ENCODE assay signal across 8 mouse cellular contexts in the genomic region with DNA sequence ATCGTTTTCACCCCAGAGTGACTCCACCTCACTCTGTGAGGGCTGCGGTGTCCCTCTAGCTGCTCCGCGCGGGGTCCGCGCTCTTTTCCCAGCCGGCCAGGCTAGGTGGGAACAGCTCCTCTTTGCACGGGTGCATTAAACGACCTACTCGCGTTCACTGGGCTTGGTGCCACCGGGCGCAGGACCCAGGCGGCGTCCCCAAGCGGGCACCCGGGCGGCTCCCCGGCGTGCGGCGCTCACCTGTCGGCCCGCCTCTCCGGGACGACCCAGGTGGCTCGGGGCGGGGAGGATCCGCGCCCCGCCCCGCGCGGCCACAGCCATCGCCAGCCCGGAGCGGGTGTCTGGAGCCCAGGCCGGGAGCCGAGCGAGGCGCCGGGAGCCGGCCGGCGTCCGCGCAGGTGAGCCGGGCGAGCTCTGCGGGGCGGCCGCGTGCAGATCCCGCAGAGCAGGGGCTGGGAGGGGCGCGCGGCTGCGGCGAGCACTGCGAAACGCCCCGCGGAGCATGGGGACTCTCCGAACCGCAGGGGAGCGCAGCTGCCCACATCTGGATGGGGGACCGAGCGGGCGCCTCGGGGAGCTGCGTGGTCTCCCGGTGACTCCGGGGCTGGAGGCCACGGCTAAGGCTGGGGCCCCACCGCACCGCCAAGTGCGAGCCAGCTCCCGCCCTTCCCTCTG. TPM values are rescaled to one million over a fixed set of nuclear protein-coding genes. Genes with fewer than 3 reads are reported as not detected.
DNase-seq lines count a peak whose midpoint lies in the region; ATAC-seq lines count a peak whose summit lies in the region.

Lypd6b (plus strand) TSS at position 313 of the 675 bp plus-strand sequence.

- DNase-seq in left cerebral cortex, postnatal 14 days (ENCODE audit: low spot score in 2 of 2): no peak
- DNase-seq in left cerebral cortex, adult 11 months (ENCODE audit: low spot score): no peak
- peak; percentile 45 to 68 for DNase-seq in kidney, postnatal 4 days
- no peak for DNase-seq in MN1 (ENCODE audit: low spot score)
- DNase-seq in spleen, adult 18-20 months: no peak

- H3K4me3 ChIP-seq in brown adipose tissue, adult 24 weeks (ENCODE audit: insufficient read depth, low read depth, low read length): peak within 1 kb of the TSS; percentile 42
- H3K4me3 ChIP-seq in heart, embryonic 16.5 days (ENCODE audit: low read length): peak within 1 kb of the TSS; percentile 71
- H3K4me3 ChIP-seq in midbrain, embryonic 12.5 days: peak within 1 kb of the TSS; percentile 70

- H3K27me3 ChIP-seq in heart, embryonic 16.5 days (ENCODE audit: control insufficient read depth, insufficient read depth, low read length): peaks cover 34% of the 10 kb centered on the region
- peaks cover 53% of the 10 kb centered on the region for H3K27me3 ChIP-seq in midbrain, embryonic 12.5 days

- H3K36me3 ChIP-seq in heart, embryonic 16.5 days (ENCODE audit: control insufficient read depth, insufficient read depth): no peaks in the 10 kb centered on the region
- no peaks in the 10 kb centered on the region for H3K36me3 ChIP-seq in midbrain, embryonic 12.5 days

- WGBS in heart, embryonic 16.5 days: under 1% methylated on average over 79 of the region's 79 CpGs
- WGBS in midbrain, embryonic 12.5 days: under 1% methylated on average over 78 of the region's 79 CpGs

- no peak within 1 kb of the TSS for H3K27ac ChIP-seq in brown adipose tissue, adult 24 weeks (replicated peaks; ENCODE audit: low read depth, low read length)
- no peak within 1 kb of the TSS for H3K27ac ChIP-seq in heart, embryonic 16.5 days (ENCODE audit: low read length)
- no peak within 1 kb of the TSS for H3K27ac ChIP-seq in midbrain, embryonic 12.5 days (replicated peaks)

- H3K4me1 ChIP-seq in brown adipose tissue, adult 24 weeks (ENCODE audit: control insufficient read depth, insufficient read depth, insufficient read length, low read length): no peaks in the 10 kb centered on the region; the same call in 1 of the 2 replicates
- peaks cover 23% of the 10 kb centered on the region for H3K4me1 ChIP-seq in heart, embryonic 16.5 days (ENCODE audit: control insufficient read depth, insufficient read depth, low read length)
- H3K4me1 ChIP-seq in midbrain, embryonic 12.5 days: peaks cover 9% of the 10 kb centered on the region; the same call in 1 of the 2 replicates

- no peak; the same call in 1 of the 2 replicates for ATAC-seq in heart, embryonic 16.5 days (replicated peaks; ENCODE audit: extremely low read depth, insufficient read depth, low FRiP score)
- peak; percentile 76 for ATAC-seq in midbrain, embryonic 12.5 days (ENCODE audit: low FRiP score, low read depth)

- no peaks in the 10 kb centered on the region for H3K9me3 ChIP-seq in heart, embryonic 16.5 days (replicated peaks; ENCODE audit: control insufficient read depth, low read length)
- no peaks in the 10 kb centered on the region for H3K9me3 ChIP-seq in midbrain, embryonic 12.5 days

- peak within 1 kb of the TSS; percentile 100 for H3K4me2 ChIP-seq in heart, embryonic 16.5 days (ENCODE audit: low read depth, low read length)
- peak within 1 kb of the TSS; percentile 99 for H3K4me2 ChIP-seq in midbrain, embryonic 12.5 days (replicated peaks)

- intact Hi-C loops in left cerebral cortex, postnatal 14 days (cut with DNase I): no loop called here

- peak within 1 kb of the TSS; percentile 75 for H3K9ac ChIP-seq in heart, embryonic 16.5 days (ENCODE audit: low read length)
- H3K9ac ChIP-seq in midbrain, embryonic 12.5 days (replicated peaks): peak within 1 kb of the TSS; percentile 71

RNA-seq across cellular contexts. Expression of gene Lypd6b, which starts in this region (rescaled TPM):
- 10 to 100 TPM; 10.7 to 10.9 TPM for total RNA-seq in left cerebral cortex, postnatal 14 days (2021)
- not detected in 2 replicates for polyA plus RNA-seq in brown adipose tissue, adult 24 weeks (2012; ENCODE audit: insufficient read depth, insufficient read length, missing spikeins)
- polyA plus RNA-seq in heart, embryonic 16.5 days (2015; fragmentation: Nextera tagmentation; extraction: Ambion mirVana): 1.9 and 2.3 TPM in 2 replicates
- polyA plus RNA-seq in midbrain, embryonic 12.5 days (2016; fragmentation: Nextera tagmentation; extraction: Ambion mirVana): 0.42 and 0.89 TPM in 2 replicates

Comparison
In these comparisons a context has a peak if more than half of its experiments do, and no peak if none do; other contexts are left out.
1. Peak in ATAC-seq, H3K4me3 ChIP-seq, H3K9ac ChIP-seq and H3K4me2 ChIP-seq in midbrain, embryonic 12.5 days; RNA of the gene not detected or under 1 TPM.
2. DNase-seq: peak in kidney, postnatal 4 days (2 of 2); none in left cerebral cortex, postnatal 14 days (0 of 2), left cerebral cortex, adult 11 months (single experiment), MN1 (single experiment) and spleen, adult 18-20 months (0 of 2).
3. Peak in every context shown above with its lines, with median percentiles within 50 percentile points of each other: H3K4me3 ChIP-seq.